Mouse (Mus musculus): ENCODE measurements around the gene Tuba1b. TPM values are rescaled to one million over a fixed set of nuclear protein-coding genes. Genes with fewer than 3 reads are reported as not detected.
A peak's percentile ranks its signal among the peaks of the same experiment; 100 is the strongest.

Tuba1b gene
- polyA plus RNA-seq, 2 experiments, result 1,211 to 1,442 TPM

DNA sequence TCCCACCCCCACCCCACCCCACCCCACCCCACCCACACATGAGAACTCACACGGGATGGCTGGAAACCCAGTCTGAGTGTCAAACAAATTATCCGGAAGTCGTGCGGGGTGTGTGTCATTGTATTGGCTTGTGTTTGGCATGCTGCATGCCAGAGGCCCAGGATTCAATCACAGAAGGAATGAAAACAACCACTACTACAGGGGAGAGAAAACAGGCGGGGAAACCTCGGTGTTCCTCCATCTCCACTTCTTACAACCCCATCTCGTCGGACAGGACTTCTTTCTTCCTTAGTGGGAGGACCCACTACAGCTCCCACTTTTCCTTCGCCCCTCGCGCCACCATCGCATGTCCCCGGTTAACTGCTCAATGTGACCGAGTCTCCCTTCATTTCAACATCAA is 17.3 kb downstream of the Tuba1b start:
- Histone ChIP-seq H3K4me1 (replicated peaks; ENCODE audit: control insufficient read depth in 2 of 2, insufficient read depth in 2 of 2, low read length in 1 of 2) (peaks cover 9 to 14% of the 10 kb centered on the region in 2 experiments), H3K9me3 (ENCODE audit: control insufficient read depth, low read length) (no peaks in the 10 kb centered on the region), H3K9ac (replicated peaks) (peak overlapping the region; percentile 81), H3K36me3 (replicated peaks; ENCODE audit: control insufficient read depth, insufficient read depth, low read depth) (no peaks in the 10 kb centered on the region), H3K4me2 (ENCODE audit: low read depth) (peak overlapping the region; percentile 98), H3K4me3 (ENCODE audit: insufficient read depth in 1 of 2, low read depth in 2 of 2, low read length in 2 of 2) (peak overlapping the region; percentile 78 to 84), H3K27ac (no peak overlapping the region), H3K27me3 (ENCODE audit: control insufficient read depth, insufficient read depth, low read length) (no peaks in the 10 kb centered on the region)
- 2% methylated on average over 14 of the region's 14 CpGs for WGBS (ENCODE audit: insufficient replicate concordance)
- DNase-seq (ENCODE audit: low read depth in 3 of 3, low spot score in 3 of 3) (no peak), ATAC-seq (ENCODE audit: insufficient read depth) (no peak)
- TF ChIP-seq EP300 (IDR thresholded peaks at IDR 0.05; ENCODE audit: low read depth) (no peak), CTCF (IDR thresholded peaks at IDR 0.05; ENCODE audit: low read depth) (no peak)

GRCm38 (mm10) chr15:98916016-98916415 is 18.3 kb downstream of the Tuba1b start:
- TF ChIP-seq CTCF (IDR thresholded peaks at IDR 0.05; ENCODE audit: low read depth), result no peak
- no peak for TF ChIP-seq EP300 (IDR thresholded peaks at IDR 0.05; ENCODE audit: low read depth)
- Histone ChIP-seq H3K36me3 (replicated peaks; ENCODE audit: control insufficient read depth, insufficient read depth, low read depth) (no peaks in the 10 kb centered on the region), H3K4me1 (replicated peaks; ENCODE audit: control insufficient read depth in 2 of 2, insufficient read depth in 2 of 2, low read length in 1 of 2) (peaks cover 9 to 14% of the 10 kb centered on the region in 2 experiments), H3K9ac (replicated peaks) (no peak overlapping the region), H3K27ac (no peak overlapping the region), H3K4me2 (ENCODE audit: low read depth) (no peak overlapping the region), H3K27me3 (ENCODE audit: control insufficient read depth, insufficient read depth, low read length) (no peaks in the 10 kb centered on the region), H3K4me3 (ENCODE audit: insufficient read depth in 1 of 2, low read depth in 2 of 2, low read length in 2 of 2) (no peak overlapping the region), H3K9me3 (ENCODE audit: control insufficient read depth, low read length) (no peaks in the 10 kb centered on the region)
- ATAC-seq (ENCODE audit: insufficient read depth), result no peak
- 79% methylated on average over 4 of the region's 4 CpGs for WGBS (ENCODE audit: insufficient replicate concordance)
- no peak for DNase-seq (ENCODE audit: low read depth in 3 of 3, low spot score in 3 of 3)

DNA sequence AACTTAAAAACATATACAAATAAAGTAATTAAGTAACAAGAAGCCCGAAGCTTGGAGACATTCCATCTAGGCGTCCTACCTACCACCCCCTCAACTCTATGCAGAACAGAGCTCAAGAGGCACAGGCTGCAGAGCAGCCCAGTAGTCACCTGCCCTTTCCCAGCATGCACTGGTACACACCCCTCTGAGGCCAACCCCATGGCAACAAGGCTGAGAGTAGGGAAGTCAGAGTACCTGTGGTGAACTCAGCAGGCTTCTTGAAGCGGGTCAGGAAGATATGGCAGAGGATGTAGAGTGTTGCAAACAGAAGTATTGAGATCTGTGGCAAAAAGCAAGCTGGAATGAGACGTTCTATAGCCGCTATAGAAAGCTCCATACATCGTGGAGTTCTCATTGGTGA is 19.5 kb downstream of the Tuba1b start:
- Histone ChIP-seq H3K4me1 (replicated peaks; ENCODE audit: control insufficient read depth in 2 of 2, insufficient read depth in 2 of 2, low read length in 1 of 2) (peaks cover 9 to 14% of the 10 kb centered on the region in 2 experiments), H3K4me3 (ENCODE audit: insufficient read depth in 1 of 2, low read depth in 2 of 2, low read length in 2 of 2) (no peak overlapping the region), H3K9ac (replicated peaks) (no peak overlapping the region), H3K27ac (no peak overlapping the region), H3K36me3 (replicated peaks; ENCODE audit: control insufficient read depth, insufficient read depth, low read depth) (no peaks in the 10 kb centered on the region), H3K27me3 (ENCODE audit: control insufficient read depth, insufficient read depth, low read length) (no peaks in the 10 kb centered on the region), H3K9me3 (ENCODE audit: control insufficient read depth, low read length) (no peaks in the 10 kb centered on the region), H3K4me2 (ENCODE audit: low read depth) (no peak overlapping the region)
- no peak for DNase-seq (ENCODE audit: low read depth in 3 of 3, low spot score in 3 of 3)
- WGBS (ENCODE audit: insufficient replicate concordance), result 75% methylated on average over 6 of the region's 6 CpGs
- no peak for ATAC-seq (ENCODE audit: insufficient read depth)
- TF ChIP-seq EP300 (IDR thresholded peaks at IDR 0.05; ENCODE audit: low read depth) (no peak), CTCF (IDR thresholded peaks at IDR 0.05; ENCODE audit: low read depth) (no peak)

DNA sequence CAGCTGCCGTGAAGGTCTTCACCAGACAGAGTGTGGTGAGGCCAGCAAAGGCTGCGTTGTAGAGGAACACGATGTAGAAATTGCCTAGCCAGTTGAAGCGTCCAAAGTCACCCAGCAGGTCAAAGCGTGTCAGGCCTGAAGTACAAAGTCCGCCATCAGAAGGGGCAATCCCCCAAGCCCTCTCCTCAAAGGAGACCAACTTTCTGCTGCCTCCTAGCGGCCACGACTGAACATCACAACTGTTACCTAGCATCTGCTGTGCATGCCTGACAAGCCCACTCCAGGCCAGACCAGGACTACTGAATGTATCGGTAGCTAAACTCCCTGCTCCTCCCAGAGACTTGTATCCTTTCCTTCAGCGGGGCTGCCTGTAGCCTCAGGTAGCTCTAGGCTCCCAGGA is 29.7 kb downstream of the Tuba1b start:
- H3K36me3 ChIP-seq (replicated peaks; ENCODE audit: control insufficient read depth, insufficient read depth, low read depth), result no peaks in the 10 kb centered on the region
- WGBS (ENCODE audit: insufficient replicate concordance), result 36% methylated on average over 10 of the region's 10 CpGs
- DNase-seq (ENCODE audit: low read depth in 3 of 3, low spot score in 3 of 3) (no peak), ATAC-seq (ENCODE audit: insufficient read depth) (no peak)
- no peaks in the 10 kb centered on the region for H3K4me1 ChIP-seq (replicated peaks; ENCODE audit: control insufficient read depth in 2 of 2, insufficient read depth in 2 of 2, low read length in 1 of 2)
- H3K9me3 ChIP-seq (ENCODE audit: control insufficient read depth, low read length), result no peaks in the 10 kb centered on the region
- H3K27ac ChIP-seq, result no peak overlapping the region
- H3K4me2 ChIP-seq (ENCODE audit: low read depth), result no peak overlapping the region
- no peak overlapping the region for H3K9ac ChIP-seq (replicated peaks)
- peak; percentile 84 for TF ChIP-seq CTCF (IDR thresholded peaks at IDR 0.05; ENCODE audit: low read depth)
- TF ChIP-seq EP300 (IDR thresholded peaks at IDR 0.05; ENCODE audit: low read depth), result no peak
- H3K4me3 ChIP-seq (ENCODE audit: insufficient read depth in 1 of 2, low read depth in 2 of 2, low read length in 2 of 2), result no peak overlapping the region
- H3K27me3 ChIP-seq (ENCODE audit: control insufficient read depth, insufficient read depth, low read length), result peaks cover 9% of the 10 kb centered on the region; the same call in 1 of the 2 replicates

DNA sequence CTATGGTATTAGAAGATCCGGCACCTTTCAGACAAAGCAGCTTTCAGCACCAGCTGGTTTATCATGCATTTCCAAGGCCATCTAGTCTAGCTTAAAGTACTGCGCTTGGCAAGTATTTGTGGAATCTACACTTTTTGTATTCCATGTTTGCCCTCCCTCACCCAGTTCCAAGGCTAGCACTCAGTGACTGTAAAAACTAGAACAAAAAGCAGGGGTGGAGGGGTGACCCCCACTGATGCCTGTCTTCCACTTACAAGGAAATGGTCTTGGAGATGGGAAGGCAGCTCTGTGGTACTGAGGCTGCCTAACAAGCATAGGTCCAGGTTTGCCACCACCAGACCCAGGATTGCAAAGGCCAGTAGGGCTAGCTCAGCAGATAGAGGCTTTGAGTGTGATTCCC is 31.8 kb downstream of the Tuba1b start:
- Histone ChIP-seq H3K27ac (no peak overlapping the region), H3K4me1 (replicated peaks; ENCODE audit: control insufficient read depth in 2 of 2, insufficient read depth in 2 of 2, low read length in 1 of 2) (no peaks in the 10 kb centered on the region), H3K36me3 (replicated peaks; ENCODE audit: control insufficient read depth, insufficient read depth, low read depth) (no peaks in the 10 kb centered on the region), H3K9ac (replicated peaks) (no peak overlapping the region), H3K27me3 (ENCODE audit: control insufficient read depth, insufficient read depth, low read length) (peaks cover 29% of the 10 kb centered on the region), H3K4me2 (ENCODE audit: low read depth) (no peak overlapping the region), H3K9me3 (ENCODE audit: control insufficient read depth, low read length) (no peaks in the 10 kb centered on the region), H3K4me3 (ENCODE audit: insufficient read depth in 1 of 2, low read depth in 2 of 2, low read length in 2 of 2) (no peak overlapping the region)
- ATAC-seq (ENCODE audit: insufficient read depth), result no peak
- TF ChIP-seq EP300 (IDR thresholded peaks at IDR 0.05; ENCODE audit: low read depth) (no peak), CTCF (IDR thresholded peaks at IDR 0.05; ENCODE audit: low read depth) (no peak)
- WGBS (ENCODE audit: insufficient replicate concordance), result 84% methylated on average over 2 of the region's 2 CpGs
- no peak for DNase-seq (ENCODE audit: low read depth in 3 of 3, low spot score in 3 of 3)
